Mouse (Mus musculus): ENCODE data around the gene Hoxb3. TPM values are rescaled to one million over a fixed set of nuclear protein-coding genes. Genes with fewer than 3 reads are reported as not detected.

Hoxb3 gene
- polyA plus RNA-seq, 1 experiment, result 2.0 TPM

DNA sequence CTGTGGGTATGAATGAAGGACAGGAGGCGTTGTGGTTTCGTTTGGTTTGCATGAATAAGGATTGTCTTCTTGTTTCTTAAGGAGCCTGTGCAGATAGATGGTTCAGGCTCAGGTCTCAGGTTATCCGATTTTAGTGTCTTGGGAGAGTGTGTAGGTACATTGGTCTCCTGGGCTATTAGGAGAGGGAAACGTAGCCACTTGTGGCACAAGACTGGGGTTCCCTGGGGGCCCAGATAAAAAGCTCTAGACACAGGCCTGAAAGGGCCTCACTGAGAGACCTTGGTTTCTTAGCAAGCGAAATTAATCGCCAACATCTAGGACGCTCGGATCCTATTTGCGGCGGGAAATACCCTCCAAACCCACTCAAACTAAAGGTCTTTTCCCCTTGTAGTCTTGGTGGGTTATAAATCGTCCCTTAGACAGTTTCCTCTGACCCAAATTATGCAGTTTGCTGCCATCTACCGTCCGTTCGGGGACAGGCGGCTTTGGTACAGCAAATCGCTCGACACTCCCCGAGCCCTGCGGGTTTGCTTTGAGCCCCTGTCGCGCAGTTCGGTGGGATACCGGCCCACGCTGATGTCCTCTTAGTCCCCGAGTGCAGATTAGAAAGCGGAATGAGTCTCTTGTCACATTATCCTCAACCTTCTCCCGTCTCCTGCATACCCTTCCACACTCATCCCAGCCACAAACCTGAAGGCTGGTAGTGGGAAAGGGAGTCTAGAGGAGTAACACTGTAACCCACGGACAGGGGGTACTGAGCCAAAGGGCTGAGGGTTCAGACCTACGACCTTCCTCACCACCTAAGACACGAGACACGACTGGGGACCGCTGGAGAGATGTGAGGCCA lies 28.7 kb upstream of the Hoxb3 start:
- no peaks in the 10 kb centered on the region for H3K4me1 ChIP-seq (ENCODE audit: control insufficient read depth, insufficient read depth, insufficient read length, low read length)
- H3K4me3 ChIP-seq (ENCODE audit: insufficient read depth, low read depth, low read length), result peak overlapping the region; percentile 67
- H3K27ac ChIP-seq (replicated peaks; ENCODE audit: low read depth, low read length), result 0 out of 2 replicates have a peak overlapping the region, but pooled peaks have one; percentile 9

DNA sequence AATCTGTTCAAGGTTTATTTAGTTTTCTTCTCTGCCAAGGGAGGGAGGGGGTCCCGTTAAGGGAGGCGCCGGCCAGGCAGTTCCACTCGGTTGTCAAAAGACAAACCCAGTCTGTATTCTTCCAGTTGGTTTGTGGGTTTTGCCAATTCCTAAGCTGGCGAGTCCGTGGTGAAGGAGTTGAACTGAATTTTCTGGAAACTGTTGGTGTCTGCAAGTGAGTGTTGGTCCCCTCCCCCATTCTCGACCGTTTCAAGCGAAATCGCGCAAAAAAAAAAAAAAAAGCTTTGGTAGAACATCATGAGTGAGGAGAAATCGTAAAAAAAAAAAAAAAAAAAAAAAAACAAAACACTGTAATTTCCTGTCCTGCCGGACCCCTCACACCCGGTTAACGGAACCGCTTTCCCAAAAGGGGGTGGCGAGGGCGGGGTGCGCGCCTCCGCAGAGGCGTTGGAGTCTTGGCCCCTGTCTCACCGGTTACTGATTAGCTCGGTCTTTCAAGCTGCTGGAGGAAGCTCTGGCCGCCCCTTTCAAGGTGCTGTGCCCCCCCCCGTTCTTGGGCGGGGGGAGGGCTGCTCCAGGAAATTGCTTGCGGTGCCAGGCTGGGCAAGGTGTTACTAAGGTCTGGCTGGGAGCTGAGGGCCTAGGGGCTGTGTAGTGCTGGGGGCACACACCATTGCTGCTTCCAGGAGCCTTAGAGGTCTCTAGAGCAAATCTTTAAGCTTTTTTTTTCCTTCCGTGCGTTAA lies 27.9 kb upstream of the Hoxb3 start:
- Histone ChIP-seq H3K4me3 (ENCODE audit: insufficient read depth, low read depth, low read length) (peak overlapping the region; percentile 47), H3K27ac (replicated peaks; ENCODE audit: low read depth, low read length) (no peak overlapping the region), H3K4me1 (ENCODE audit: control insufficient read depth, insufficient read depth, insufficient read length, low read length) (no peaks in the 10 kb centered on the region)

DNA sequence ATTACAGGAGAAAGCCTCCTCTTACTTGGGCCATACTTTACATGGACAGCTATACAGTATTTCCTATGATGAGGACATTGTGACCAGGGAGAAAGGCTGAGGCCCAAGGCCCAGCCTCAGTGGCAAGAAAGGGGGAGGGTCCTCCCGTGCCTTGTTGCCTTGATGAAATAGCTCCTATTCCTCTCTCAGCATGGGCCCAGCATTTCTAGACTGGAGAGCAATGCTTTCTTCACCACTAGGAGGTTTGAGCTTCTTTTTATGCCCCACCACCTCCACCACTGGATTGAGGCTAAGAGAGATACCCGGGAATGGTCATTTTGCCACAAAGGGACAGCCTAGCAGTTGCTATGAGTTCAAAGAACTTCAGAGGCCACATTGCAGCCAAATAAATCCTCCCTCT lies 26.1 kb upstream of the Hoxb3 start:
- H3K27ac ChIP-seq (replicated peaks; ENCODE audit: low read depth, low read length), result no peak overlapping the region
- H3K4me1 ChIP-seq (ENCODE audit: control insufficient read depth, insufficient read depth, insufficient read length, low read length), result no peaks in the 10 kb centered on the region
- H3K4me3 ChIP-seq (ENCODE audit: insufficient read depth, low read depth, low read length), result no peak overlapping the region

DNA sequence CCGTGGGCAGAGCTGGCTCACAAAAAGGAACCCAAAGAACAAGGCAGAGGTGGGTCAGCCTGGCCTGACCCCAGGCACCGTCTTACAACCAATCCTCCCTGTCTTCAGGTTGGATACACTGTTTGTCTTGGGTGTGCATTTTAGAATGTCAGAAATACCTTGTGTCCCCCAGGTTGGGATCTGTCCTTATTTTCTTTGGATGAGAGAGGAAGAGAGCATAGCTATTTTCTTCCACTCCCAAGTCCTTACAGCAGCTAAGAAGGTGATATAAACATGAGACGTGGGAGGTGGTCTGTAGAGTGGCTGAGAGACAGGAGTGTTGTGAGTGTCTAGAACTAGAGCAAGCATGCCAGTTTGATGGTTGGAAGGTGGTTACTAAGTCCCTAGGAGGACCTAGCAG lies 25.7 kb upstream of the Hoxb3 start:
- H3K4me1 ChIP-seq (ENCODE audit: control insufficient read depth, insufficient read depth, insufficient read length, low read length), result no peaks in the 10 kb centered on the region
- H3K27ac ChIP-seq (replicated peaks; ENCODE audit: low read depth, low read length), result no peak overlapping the region
- H3K4me3 ChIP-seq (ENCODE audit: insufficient read depth, low read depth, low read length), result no peak overlapping the region

DNA sequence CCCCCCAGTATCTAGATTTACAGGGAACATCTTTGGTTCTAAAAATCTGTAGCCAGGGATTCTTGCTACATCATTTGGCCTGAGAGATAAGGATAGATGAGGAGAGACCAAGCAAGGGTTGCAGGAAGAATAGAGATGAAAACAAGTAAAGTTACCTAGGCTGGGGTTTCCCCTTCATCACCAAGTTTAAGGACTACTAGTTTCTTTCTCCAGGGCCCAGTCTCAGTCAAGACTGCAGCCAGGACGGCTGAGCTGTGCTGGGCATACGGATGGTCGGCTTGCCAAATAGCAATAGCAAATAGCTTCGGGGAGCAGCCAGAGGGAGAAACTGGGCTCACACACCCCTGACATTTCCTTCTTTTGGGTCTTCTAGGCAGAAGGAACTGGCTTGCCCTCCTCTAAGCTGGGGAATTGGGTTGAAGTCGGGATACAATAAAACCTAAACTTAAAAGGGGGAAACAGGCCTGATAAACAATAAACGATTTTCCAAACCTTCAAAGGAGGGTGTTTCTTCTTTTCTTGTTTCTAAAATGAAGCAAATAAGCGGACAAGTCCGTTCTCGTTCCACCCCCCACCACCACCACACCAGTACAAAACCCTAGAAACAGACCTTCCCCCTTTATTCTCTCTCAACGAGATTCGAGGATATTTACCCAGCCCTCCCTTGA lies 25.0 kb upstream of the Hoxb3 start:
- H3K4me1 ChIP-seq (ENCODE audit: control insufficient read depth, insufficient read depth, insufficient read length, low read length), result no peaks in the 10 kb centered on the region
- H3K4me3 ChIP-seq (ENCODE audit: insufficient read depth, low read depth, low read length), result no peak overlapping the region
- H3K27ac ChIP-seq (replicated peaks; ENCODE audit: low read depth, low read length), result no peak overlapping the region

DNA sequence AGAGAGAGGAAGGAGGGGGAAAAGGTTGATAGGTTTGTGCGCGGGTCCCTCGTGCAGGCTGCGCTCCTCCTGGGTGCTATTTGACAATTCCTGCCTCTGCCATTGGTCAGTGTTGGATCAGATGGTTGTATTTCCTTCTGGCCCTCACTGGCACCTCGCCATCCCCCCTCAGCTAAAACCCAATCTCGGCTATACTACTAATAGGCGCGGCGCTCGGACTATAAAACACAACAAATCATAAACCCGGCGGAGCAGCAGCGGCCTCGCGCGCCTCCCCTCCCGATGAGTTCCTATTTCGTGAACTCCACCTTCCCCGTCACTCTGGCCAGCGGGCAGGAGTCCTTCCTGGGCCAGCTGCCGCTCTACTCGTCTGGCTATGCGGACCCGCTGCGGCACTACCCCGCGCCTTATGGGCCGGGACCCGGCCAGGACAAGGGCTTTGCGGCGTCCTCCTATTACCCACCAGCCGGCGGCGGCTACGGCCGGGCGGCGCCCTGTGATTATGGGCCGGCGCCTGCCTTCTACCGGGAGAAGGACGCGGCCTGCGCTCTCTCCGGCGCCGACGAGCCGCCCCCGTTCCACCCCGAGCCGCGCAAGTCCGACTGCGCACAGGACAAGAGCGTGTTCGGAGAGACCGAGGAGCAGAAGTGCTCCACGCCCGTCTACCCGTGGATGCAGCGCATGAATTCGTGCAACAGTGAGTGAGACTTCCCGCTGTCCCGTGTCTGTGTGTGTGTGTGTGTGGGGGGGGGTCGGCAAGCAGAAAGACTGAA lies 24.0 kb upstream of the Hoxb3 start:
- Histone ChIP-seq H3K4me1 (ENCODE audit: control insufficient read depth, insufficient read depth, insufficient read length, low read length) (no peaks in the 10 kb centered on the region), H3K27ac (replicated peaks; ENCODE audit: low read depth, low read length) (0 out of 2 replicates have a peak overlapping the region, but pooled peaks have one; percentile 11), H3K4me3 (ENCODE audit: insufficient read depth, low read depth, low read length) (peak overlapping the region; percentile 74)

DNA sequence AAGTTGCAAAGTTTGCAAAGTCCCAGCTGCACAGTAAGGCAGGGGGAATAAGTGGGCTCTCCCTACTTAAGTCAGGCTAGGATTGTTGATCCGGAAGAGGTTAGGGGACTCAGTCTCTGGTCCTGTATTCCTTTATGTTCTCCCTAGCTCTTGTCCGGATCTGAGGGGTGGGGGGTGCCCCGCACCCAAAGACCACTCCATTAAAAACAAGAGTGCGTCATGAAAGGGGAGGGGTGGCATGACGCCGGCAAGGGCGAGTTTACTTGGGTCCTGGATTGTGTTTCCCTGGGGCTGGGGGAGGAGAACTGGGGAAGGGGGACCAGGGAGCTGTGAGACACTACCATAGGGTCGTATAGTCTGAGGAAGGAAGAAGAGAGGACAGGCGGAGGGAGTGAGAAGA lies 23.3 kb upstream of the Hoxb3 start:
- Histone ChIP-seq H3K4me1 (ENCODE audit: control insufficient read depth, insufficient read depth, insufficient read length, low read length) (no peaks in the 10 kb centered on the region), H3K4me3 (ENCODE audit: insufficient read depth, low read depth, low read length) (peak overlapping the region; percentile 74), H3K27ac (replicated peaks; ENCODE audit: low read depth, low read length) (no peak overlapping the region)

DNA sequence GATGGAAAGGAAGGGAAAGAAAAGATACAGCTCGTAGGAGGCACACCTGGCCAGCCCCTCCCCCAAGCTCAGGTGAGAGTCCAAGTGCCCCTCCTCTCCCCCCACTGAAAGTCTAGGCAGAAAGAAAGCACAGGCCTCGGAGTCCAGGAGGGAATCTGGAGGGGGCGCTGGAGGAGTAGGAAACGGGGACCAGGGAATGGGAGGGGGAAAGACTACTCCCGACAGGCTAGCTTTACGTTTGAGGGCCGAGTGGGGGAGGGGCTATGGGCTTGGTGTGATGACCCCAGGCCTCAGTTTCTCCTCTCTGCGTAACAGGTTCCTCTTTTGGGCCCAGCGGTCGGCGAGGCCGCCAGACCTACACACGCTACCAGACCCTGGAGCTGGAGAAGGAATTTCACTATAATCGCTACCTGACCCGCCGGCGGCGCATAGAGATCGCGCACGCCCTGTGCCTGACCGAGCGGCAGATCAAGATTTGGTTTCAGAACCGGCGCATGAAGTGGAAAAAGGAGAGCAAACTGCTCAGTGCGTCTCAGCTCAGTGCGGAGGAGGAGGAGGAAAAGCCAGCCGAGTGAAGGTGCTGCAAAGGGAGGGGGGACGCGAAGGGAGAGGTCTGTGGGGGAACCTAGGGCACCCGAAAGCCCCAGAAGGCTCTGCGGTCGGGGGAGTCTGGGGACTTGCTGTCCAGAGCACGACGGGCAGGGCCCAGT lies 22.6 kb upstream of the Hoxb3 start:
- no peak overlapping the region for H3K27ac ChIP-seq (replicated peaks; ENCODE audit: low read depth, low read length)
- H3K4me1 ChIP-seq (ENCODE audit: control insufficient read depth, insufficient read depth, insufficient read length, low read length), result no peaks in the 10 kb centered on the region
- H3K4me3 ChIP-seq (ENCODE audit: insufficient read depth, low read depth, low read length), result no peak overlapping the region

DNA sequence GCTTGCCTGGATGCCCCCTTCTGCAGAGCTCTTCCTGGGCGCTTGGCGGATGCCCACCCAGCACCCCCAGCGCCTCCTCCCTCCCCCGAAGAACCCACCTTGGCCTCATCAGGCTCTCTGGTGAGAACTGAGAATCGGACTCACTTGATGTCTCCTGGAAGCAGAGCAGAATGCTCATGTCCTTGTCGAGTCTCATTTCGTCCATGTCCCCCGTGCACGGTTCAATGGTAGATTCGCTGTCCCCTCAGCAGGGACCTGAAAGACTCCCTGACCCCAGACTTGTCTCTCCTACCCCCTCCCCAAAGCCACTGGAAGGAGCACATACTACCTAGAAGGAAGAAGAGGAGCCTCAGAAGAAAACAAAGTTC lies 22.1 kb upstream of the Hoxb3 start:
- Histone ChIP-seq H3K27ac (replicated peaks; ENCODE audit: low read depth, low read length) (no peak overlapping the region), H3K4me3 (ENCODE audit: insufficient read depth, low read depth, low read length) (no peak overlapping the region), H3K4me1 (ENCODE audit: control insufficient read depth, insufficient read depth, insufficient read length, low read length) (no peaks in the 10 kb centered on the region)

DNA sequence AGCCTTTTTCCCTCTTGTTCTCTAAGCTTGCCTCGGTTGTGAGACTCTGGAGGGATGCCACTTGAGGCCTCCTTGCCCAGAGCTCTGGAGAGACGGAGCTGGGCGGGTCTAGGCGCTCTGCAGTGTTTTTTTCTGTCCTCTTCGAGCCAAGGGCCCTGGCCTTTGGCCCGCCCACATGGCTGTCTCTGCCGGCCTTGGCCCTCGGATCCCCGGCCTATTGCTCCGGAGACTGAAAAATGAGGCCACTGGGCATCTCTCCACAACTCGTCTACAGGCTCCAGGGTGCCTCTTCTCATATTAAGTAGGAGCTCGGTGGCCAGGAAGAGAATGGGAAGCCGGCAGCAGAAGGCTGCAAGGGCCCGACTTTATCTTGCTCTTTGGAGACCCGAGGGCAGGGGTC lies 21.3 kb upstream of the Hoxb3 start:
- Histone ChIP-seq H3K27ac (replicated peaks; ENCODE audit: low read depth, low read length) (no peak overlapping the region), H3K4me1 (ENCODE audit: control insufficient read depth, insufficient read depth, insufficient read length, low read length) (no peaks in the 10 kb centered on the region; the same call in 1 of the 2 replicates), H3K4me3 (ENCODE audit: insufficient read depth, low read depth, low read length) (no peak overlapping the region)

DNA sequence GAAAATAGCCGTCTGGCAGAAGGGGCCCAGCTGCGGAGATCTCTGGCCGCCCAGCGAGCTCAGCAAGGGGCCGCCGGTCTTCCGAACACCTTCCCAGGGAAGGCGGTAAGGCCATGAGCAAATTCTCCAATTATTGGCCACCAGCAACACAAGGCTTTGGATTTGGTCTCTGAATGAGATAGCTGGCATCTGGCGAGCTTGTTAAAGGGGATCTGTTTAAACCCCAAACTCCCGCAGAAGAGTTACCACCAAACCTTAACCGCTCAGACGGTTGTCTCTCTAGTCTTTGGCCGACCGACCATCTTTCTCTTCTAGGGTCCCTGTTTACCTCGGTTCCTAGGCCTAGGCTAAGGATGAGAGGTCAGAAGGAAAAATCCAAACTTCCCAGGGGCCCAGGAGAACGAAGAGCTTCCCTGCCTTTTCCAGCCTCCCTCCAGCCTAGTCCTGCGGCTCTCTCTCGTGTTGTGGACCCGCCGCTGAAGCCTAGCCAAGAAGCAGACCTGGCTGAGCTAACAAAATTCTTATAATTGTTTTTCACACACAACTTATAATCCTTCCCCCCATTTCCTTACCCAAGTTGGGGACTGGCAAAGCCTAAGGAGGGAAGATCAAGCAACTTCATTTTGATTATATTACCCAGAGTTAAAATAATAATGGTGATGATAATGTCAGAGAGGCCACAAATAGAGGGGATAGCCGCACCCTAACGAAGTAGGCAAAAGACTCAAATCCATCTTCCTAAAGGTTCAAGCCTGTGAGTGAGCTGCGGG lies 20.6 kb upstream of the Hoxb3 start:
- H3K4me3 ChIP-seq (ENCODE audit: insufficient read depth, low read depth, low read length), result 0 out of 2 replicates have a peak overlapping the region, but pooled peaks have one; percentile 64

DNA sequence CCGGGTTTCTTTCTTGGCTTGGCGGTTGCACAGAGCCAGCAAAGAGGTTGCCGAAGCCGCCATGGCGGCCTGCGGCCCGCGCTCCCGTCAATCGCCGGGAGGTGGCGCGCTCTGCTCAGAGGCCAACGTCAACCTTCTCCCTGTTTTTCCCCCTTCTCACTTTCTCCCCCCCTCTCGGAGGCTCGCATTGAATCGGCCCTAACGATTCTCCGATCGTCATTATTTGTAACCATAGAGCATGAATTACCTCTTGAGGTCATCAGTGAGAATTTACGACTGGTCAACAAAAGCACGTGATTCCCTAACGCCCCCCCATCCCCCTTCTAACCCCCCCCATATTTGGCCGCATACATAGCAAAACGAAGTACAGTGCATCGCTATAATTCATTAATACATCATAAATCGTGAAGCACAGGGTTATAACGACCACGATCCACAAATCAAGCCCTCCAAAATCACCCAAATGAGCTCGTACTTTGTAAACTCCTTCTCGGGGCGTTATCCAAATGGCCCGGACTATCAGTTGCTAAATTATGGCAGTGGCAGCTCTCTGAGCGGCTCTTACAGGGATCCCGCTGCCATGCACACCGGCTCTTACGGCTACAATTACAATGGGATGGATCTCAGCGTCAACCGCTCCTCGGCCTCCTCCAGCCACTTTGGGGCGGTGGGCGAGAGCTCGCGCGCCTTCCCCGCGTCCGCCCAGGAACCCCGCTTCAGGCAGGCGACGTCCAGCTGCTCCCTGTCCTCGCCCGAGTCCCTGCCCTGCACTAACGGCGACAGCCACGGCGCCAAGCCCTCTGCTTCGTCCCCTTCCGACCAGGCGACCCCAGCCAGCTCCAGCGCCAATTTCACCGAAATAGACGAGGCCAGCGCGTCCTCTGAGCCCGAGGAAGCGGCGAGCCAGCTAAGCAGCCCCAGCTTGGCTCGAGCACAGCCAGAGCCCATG lies 19.7 kb upstream of the Hoxb3 start, which contains the start of gene Hoxb5:
Gene Hoxb5 (plus strand): TSS at position 186 of the 949 bp plus-strand sequence.
- H3K27ac ChIP-seq (replicated peaks; ENCODE audit: low read depth, low read length), result peak within 1 kb of the TSS; percentile 75
- H3K4me1 ChIP-seq (ENCODE audit: control insufficient read depth, insufficient read depth, insufficient read length, low read length), result no peaks in the 10 kb centered on the region; the same call in 1 of the 2 replicates
- peak within 1 kb of the TSS; percentile 64 for H3K4me3 ChIP-seq (ENCODE audit: insufficient read depth, low read depth, low read length)

More for the DNA sequence above, 20.6 kb upstream of the Hoxb3 start:
- H3K27ac ChIP-seq (replicated peaks; ENCODE audit: low read depth, low read length), result no peak overlapping the region
- H3K4me1 ChIP-seq (ENCODE audit: control insufficient read depth, insufficient read depth, insufficient read length, low read length), result no peaks in the 10 kb centered on the region; the same call in 1 of the 2 replicates
